ENCODE assay signal across 21 mouse cellular contexts in genomic region chr14:59638906-59639703, GRCm38 (mm10). TPM values are rescaled to one million over a fixed set of nuclear protein-coding genes. Genes with fewer than 3 reads are reported as not detected.
A peak's percentile ranks its signal among the peaks of the same experiment; 100 is the strongest.
DNase-seq lines count a peak whose midpoint lies in the region; ATAC-seq and TF ChIP-seq lines count a peak whose summit lies in the region.
"Had no signal": no experiment of that assay in that cellular context is flagged by ENCODE, and none has a peak within 500 bp of the region (broad histone marks: within the 10 kb centered on the region; RNA-seq: fewer than 3 reads in every experiment).

No protein-coding gene starts in this region.

- peak; percentile 37; the same call in 1 of the 2 replicates for ATAC-seq in stomach, embryonic 16.5 days (ENCODE audit: insufficient read depth, low FRiP score)
- ATAC-seq in CD4-positive, CD25-positive, alpha-beta regulatory T cell, adult 4 months: no peak
- ATAC-seq: midbrain, embryonic 13.5 days had no signal

- no peak overlapping the region for H3K4me3 ChIP-seq in kidney, adult 2 months (ENCODE audit: insufficient read depth, low read depth, low read length)
- no peak overlapping the region for H3K4me3 ChIP-seq in embryonic facial prominence, embryonic 10.5 days
- no peak overlapping the region for H3K4me3 ChIP-seq in stomach, embryonic 16.5 days (replicated peaks; ENCODE audit: low read length)
- H3K4me3 ChIP-seq: embryonic facial prominence, embryonic 13.5 days; hindbrain, embryonic 15.5 days; left cerebral cortex, adult 2 months; midbrain, embryonic 13.5 days; myocyte; neural tube, embryonic 15.5 days had no signal

- H3K27ac ChIP-seq in kidney, adult 2 months (ENCODE audit: insufficient read depth, low read depth, low read length): no peak overlapping the region
- peak overlapping the region; percentile 41 for H3K27ac ChIP-seq in embryonic facial prominence, embryonic 10.5 days (replicated peaks)
- peak overlapping the region; percentile 17; the same call in 1 of the 2 replicates for H3K27ac ChIP-seq in stomach, embryonic 16.5 days (ENCODE audit: low read length)
- H3K27ac ChIP-seq: embryonic facial prominence, embryonic 13.5 days; hindbrain, embryonic 15.5 days; left cerebral cortex, adult 2 months; macrophage; midbrain, embryonic 13.5 days; neural tube, embryonic 15.5 days had no signal

- no peaks in the 10 kb centered on the region for H3K27me3 ChIP-seq in kidney, adult 2 months (replicated peaks; ENCODE audit: control insufficient read depth, insufficient read depth, low read length)
- peaks cover 26% of the 10 kb centered on the region for H3K27me3 ChIP-seq in embryonic facial prominence, embryonic 10.5 days (replicated peaks; ENCODE audit: low read depth, poor library complexity, severe bottlenecking)
- H3K27me3 ChIP-seq in stomach, embryonic 16.5 days (ENCODE audit: control insufficient read depth, insufficient read depth, low read length): no peaks in the 10 kb centered on the region
- H3K27me3 ChIP-seq: embryonic facial prominence, embryonic 13.5 days; hindbrain, embryonic 15.5 days; midbrain, embryonic 13.5 days; neural tube, embryonic 15.5 days had no signal

- TF ChIP-seq CTCF in kidney, adult 2 months (conservative IDR thresholded peaks at IDR 0.05; ENCODE audit: insufficient read depth, insufficient read length, low read depth, low read length): no peak

- TF ChIP-seq POLR2A in kidney, adult 2 months (IDR thresholded peaks at IDR 0.05; ENCODE audit: low read depth, low read length): no peak

- 53% methylated on average over 7 of the region's 7 CpGs for WGBS in kidney, adult 2 months
- 49% methylated on average over 7 of the region's 7 CpGs for WGBS in embryonic facial prominence, embryonic 10.5 days
- 29% methylated on average over 7 of the region's 7 CpGs for WGBS in stomach, embryonic 16.5 days

- H3K9ac ChIP-seq in stomach, embryonic 16.5 days (ENCODE audit: low read length): no peak overlapping the region
- H3K9ac ChIP-seq: embryonic facial prominence, embryonic 13.5 days; hindbrain, embryonic 15.5 days; midbrain, embryonic 13.5 days; neural tube, embryonic 15.5 days had no signal

- no peaks in the 10 kb centered on the region for H3K9me3 ChIP-seq in embryonic facial prominence, embryonic 10.5 days
- no peaks in the 10 kb centered on the region for H3K9me3 ChIP-seq in stomach, embryonic 16.5 days (replicated peaks; ENCODE audit: control insufficient read depth, low read length)
- H3K9me3 ChIP-seq: embryonic facial prominence, embryonic 13.5 days; hindbrain, embryonic 15.5 days; midbrain, embryonic 13.5 days; neural tube, embryonic 15.5 days had no signal

- peak; percentile 83 for DNase-seq in heart, adult 11 months
- DNase-seq in heart, adult 9 months (ENCODE audit: low spot score in 2 of 2): no peak
- DNase-seq in kidney, adult 2 months: peak; percentile 4
- DNase-seq in kidney, adult 11 months: no peak
- no peak for DNase-seq in embryonic facial prominence, embryonic 10.5 days (ENCODE audit: low spot score)
- DNase-seq: cerebellum, adult 2 months; cerebellum, postnatal 36 days; kidney, postnatal 36 days; layer of hippocampus, adult 9-11 months; lung, adult 18-20 months; thymus, postnatal 4 days had no signal

- no peak overlapping the region for H3K4me2 ChIP-seq in stomach, embryonic 16.5 days (ENCODE audit: low read depth, low read length)
- H3K4me2 ChIP-seq: embryonic facial prominence, embryonic 13.5 days; hindbrain, embryonic 15.5 days; liver, embryonic 11.5 days; midbrain, embryonic 13.5 days; neural tube, embryonic 15.5 days had no signal

- no peaks in the 10 kb centered on the region for H3K36me3 ChIP-seq in kidney, adult 2 months (ENCODE audit: control insufficient read depth, insufficient read depth, low read length)
- no peaks in the 10 kb centered on the region for H3K36me3 ChIP-seq in embryonic facial prominence, embryonic 10.5 days (replicated peaks)
- H3K36me3 ChIP-seq in stomach, embryonic 16.5 days (ENCODE audit: control insufficient read depth, insufficient read depth, low read length): no peaks in the 10 kb centered on the region
- H3K36me3 ChIP-seq: embryonic facial prominence, embryonic 13.5 days; hindbrain, embryonic 15.5 days; midbrain, embryonic 13.5 days; neural tube, embryonic 15.5 days had no signal

- H3K4me1 ChIP-seq in kidney, adult 2 months (ENCODE audit: control insufficient read depth, insufficient read depth, low read length): no peaks in the 10 kb centered on the region
- peaks cover 50% of the 10 kb centered on the region for H3K4me1 ChIP-seq in embryonic facial prominence, embryonic 10.5 days
- peaks cover 11% of the 10 kb centered on the region; the same call in 1 of the 2 replicates for H3K4me1 ChIP-seq in stomach, embryonic 16.5 days (ENCODE audit: control insufficient read depth, insufficient read depth, low read length)

RNA-seq across cellular contexts. Expression of gene Shisa2, which starts 14.0 kb away (rescaled TPM):
- polyA plus RNA-seq in kidney, adult 2 months (2012; rRNA removed): 3.2 and 3.5 TPM in 2 replicates
- polyA plus RNA-seq in embryonic facial prominence, embryonic 10.5 days (2016; fragmentation: Nextera tagmentation; extraction: Ambion mirVana): 26.1 and 29.8 TPM in 2 replicates
- polyA plus RNA-seq in stomach, embryonic 16.5 days (2015; fragmentation: Nextera tagmentation; extraction: Ambion mirVana): 3.7 and 5.4 TPM in 2 replicates
- polyA plus RNA-seq in CD4-positive, CD25-positive, alpha-beta regulatory T cell, adult 4 months (2017; shearing (Covaris generic)): not detected
- polyA plus RNA-seq: macrophage had no signal

RNA-seq across cellular contexts. Expression of gene Cdadc1, which starts 41.3 kb away (rescaled TPM):
- 6.1 and 10.8 TPM in 2 replicates for polyA plus RNA-seq in kidney, adult 2 months (2012; rRNA removed)
- polyA plus RNA-seq in embryonic facial prominence, embryonic 10.5 days (2016; fragmentation: Nextera tagmentation; extraction: Ambion mirVana): 24.7 and 28.9 TPM in 2 replicates
- 31.0 and 37.3 TPM in 2 replicates for polyA plus RNA-seq in stomach, embryonic 16.5 days (2015; fragmentation: Nextera tagmentation; extraction: Ambion mirVana)
- 10 to 100 TPM; 42.8 to 44.7 TPM for polyA plus RNA-seq in CD4-positive, CD25-positive, alpha-beta regulatory T cell, adult 4 months (2017; shearing (Covaris generic))

Comparison
In these comparisons a context has a peak if more than half of its experiments do, and no peak if none do; other contexts are left out.
1. DNase-seq: peak in heart, adult 11 months (single experiment) and kidney, adult 2 months (single experiment); none in heart, adult 9 months (0 of 2), kidney, adult 11 months (single experiment) and embryonic facial prominence, embryonic 10.5 days (single experiment).